Mouse (Mus musculus): Measurements from ENCODE around the gene Phf19. TPM values are rescaled to one million over a fixed set of nuclear protein-coding genes. Genes with fewer than 3 reads are reported as not detected.

Phf19 gene
- polyA plus RNA-seq, 1 experiment from 2014 or later, result 3.0 TPM

- Histone ChIP-seq H3K27me3 (no peaks in the 10 kb centered on the region), H3K9me3 (replicated peaks) (no peaks in the 10 kb centered on the region), H3K4me2 (no peak overlapping the region), H3K27ac (no peak overlapping the region), H3K4me1 (replicated peaks) (peaks cover 11% of the 10 kb centered on the region), H3K9ac (no peak overlapping the region), H3K4me3 (replicated peaks) (no peak overlapping the region), H3K36me3 (peaks cover 99% of the 10 kb centered on the region)
- no peak for ATAC-seq (ENCODE audit: low read depth)
- no peak for DNase-seq
- 93% methylated on average over 4 of the region's 4 CpGs for WGBS (ENCODE audit: insufficient replicate concordance)
Observed at GRCm38 (mm10) chr2:34855265-34855664, 58.6 kb downstream of the Phf19 start.

GRCm38 (mm10) chr2:34847702-34848101 lies 66.1 kb downstream of the Phf19 start:
- Histone ChIP-seq H3K36me3 (peaks cover 38% of the 10 kb centered on the region), H3K4me3 (replicated peaks) (no peak overlapping the region), H3K9ac (no peak overlapping the region), H3K9me3 (replicated peaks) (no peaks in the 10 kb centered on the region), H3K4me2 (no peak overlapping the region), H3K27me3 (no peaks in the 10 kb centered on the region), H3K27ac (no peak overlapping the region), H3K4me1 (replicated peaks) (no peaks in the 10 kb centered on the region)
- no peak for DNase-seq
- no peak for ATAC-seq (ENCODE audit: low read depth)
- WGBS (ENCODE audit: insufficient replicate concordance), result 84% methylated on average over 1 of the region's 1 CpGs

Other genes starting within 250 kb of the Phf19 start
- 75.0 and 86.9 TPM in 2 replicates for gene Gapvd1, start 158.8 kb downstream of the Phf19 start, polyA plus RNA-seq (2015; fragmentation: Nextera tagmentation; extraction: Ambion mirVana)
- 533 and 680 TPM in 2 replicates for gene Hspa5, start 142.1 kb downstream of the Phf19 start, polyA plus RNA-seq (2015; fragmentation: Nextera tagmentation; extraction: Ambion mirVana)
- gene Rabepk, start 114.1 kb downstream of the Phf19 start, polyA plus RNA-seq (2015; fragmentation: Nextera tagmentation; extraction: Ambion mirVana), result 30.6 and 31.1 TPM in 2 replicates
- 57.7 and 61.5 TPM in 2 replicates for gene Fbxw2, start 87.7 kb downstream of the Phf19 start, polyA plus RNA-seq (2015; fragmentation: Nextera tagmentation; extraction: Ambion mirVana)
- 0.08 TPM in 1 of 2 replicates, not detected in the other for gene Gm34653, start 81.0 kb downstream of the Phf19 start, polyA plus RNA-seq (2015; fragmentation: Nextera tagmentation; extraction: Ambion mirVana)
- 3.4 and 4.4 TPM in 2 replicates for gene Cutal, start 39.6 kb downstream of the Phf19 start, polyA plus RNA-seq (2015; fragmentation: Nextera tagmentation; extraction: Ambion mirVana)
- 93.6 and 106 TPM in 2 replicates for gene Psmd5, start 39.1 kb downstream of the Phf19 start, polyA plus RNA-seq (2015; fragmentation: Nextera tagmentation; extraction: Ambion mirVana)
- gene Traf1, start 47.7 kb upstream of the Phf19 start, polyA plus RNA-seq (2015; fragmentation: Nextera tagmentation; extraction: Ambion mirVana), result 0.14 and 0.15 TPM in 2 replicates
- gene Hc, start 147.4 kb upstream of the Phf19 start, polyA plus RNA-seq (2015; fragmentation: Nextera tagmentation; extraction: Ambion mirVana), result 17.8 and 26.3 TPM in 2 replicates
- 9.9 and 13.4 TPM in 2 replicates for gene AI182371, start 187.5 kb upstream of the Phf19 start, polyA plus RNA-seq (2015; fragmentation: Nextera tagmentation; extraction: Ambion mirVana)
- 9.8 and 10.0 TPM in 2 replicates for gene Cntrl, start 195.5 kb upstream of the Phf19 start, polyA plus RNA-seq (2015; fragmentation: Nextera tagmentation; extraction: Ambion mirVana)